Mouse (Mus musculus) kidney, adult 2 months (tissue): ENCODE measurements around the gene Mup1.
"Not testable (repeated sequence)": the region's sequence is repeated elsewhere in the genome, so short reads cannot be mapped to it uniquely, and the experiment has no call there.

Experiments used
- CTCF ChIP-seq: fragments of 200-500 bp; conservative IDR thresholded peaks from 2 replicates; pipeline ENCODE4 v1.5.1; 2011; ENCODE audit warnings: low read depth, mild to moderate bottlenecking, control low read depth, low read length, moderate library complexity, mixed read lengths; ENCODE audit not compliant: insufficient read depth, insufficient read length
- POLR2A ChIP-seq: fragments of 200-500 bp; IDR thresholded peaks from one replicate; pipeline ENCODE4 v1.6.1; 2011; ENCODE audit warnings: low read depth, low read length, control low read depth

GRCm38 (mm10) chr4:60501860-60502259, at the start of gene Mup1:
- TF ChIP-seq POLR2A, CTCF: not testable (repeated sequence)
